Mouse (Mus musculus) forebrain, embryonic 10.5 days (tissue): ENCODE data around the gene Rims1. TPM values are rescaled to one million over a fixed set of nuclear protein-coding genes. Genes with fewer than 3 reads are reported as not detected.

Source experiments
- DNase-seq: peaks from one replicate; pipeline ENCODE4 v3.0.0-alpha.2; 2017; ENCODE audit warnings: low spot score; ENCODE audit errors: extremely low spot score
- H3K27ac ChIP-seq: fragments of 300-500 bp; sonication (generic); 2 replicates; pipeline ENCODE4 v1.5.1; 2016; ENCODE audit warnings: mild to moderate bottlenecking
- H3K27me3 ChIP-seq: fragments of 300-500 bp; sonication (generic); 2 replicates; pipeline ENCODE4 v1.6.1; 2016; ENCODE audit warnings: mild to moderate bottlenecking; ENCODE audit not compliant: poor library complexity, severe bottlenecking
- H3K36me3 ChIP-seq: fragments of 300-500 bp; sonication (generic); replicated peaks from 2 replicates; pipeline ENCODE4 v1.6.1; 2016; ENCODE audit warnings: mild to moderate bottlenecking, moderate library complexity
- H3K4me1 ChIP-seq: fragments of 300-500 bp; sonication (generic); 2 replicates; pipeline ENCODE4 v1.6.1; 2016
- H3K4me3 ChIP-seq: fragments of 300-500 bp; sonication (generic); 2 replicates; pipeline ENCODE4 v1.5.1; 2016; ENCODE audit warnings: mild to moderate bottlenecking, moderate library complexity
- H3K9me3 ChIP-seq: fragments of 300-500 bp; sonication (generic); 2 replicates; pipeline ENCODE4 v1.6.1; 2016; ENCODE audit warnings: mild to moderate bottlenecking, moderate library complexity
- WGBS: fragments of 180-500 bp; shearing (Covaris S2); methylation state at CpG from one replicate; pipeline ENCODE4 v1.1.7; 2016; 5-methylcytosine and 5-hydroxymethylcytosine counted together
- polyA plus RNA-seq: library from polyadenylated mRNA; unstranded; fragments of >200 nt; fragmentation: Nextera tagmentation; extraction: Ambion mirVana; gene quantifications from 2 replicates; pipeline ENCODE4 v1.2.1, GENCODE M21; 2016

Gene Rims1
- polyA plus RNA-seq, 1 experiment from 2014 or later, result 1.1 TPM

GRCm38 (mm10) chr1:22655983-22656382 is 149.8 kb downstream of the Rims1 start:
- Histone ChIP-seq H3K36me3 (no peaks in the 10 kb centered on the region), H3K4me1 (no peaks in the 10 kb centered on the region), H3K9me3 (no peaks in the 10 kb centered on the region), H3K27me3 (no peaks in the 10 kb centered on the region), H3K27ac (no peak overlapping the region), H3K4me3 (no peak overlapping the region)
- DNase-seq, result no peak

- no peaks in the 10 kb centered on the region for H3K36me3 ChIP-seq
- H3K4me3 ChIP-seq, result no peak overlapping the region
- no peak for DNase-seq
- H3K27ac ChIP-seq, result no peak overlapping the region
- H3K27me3 ChIP-seq, result no peaks in the 10 kb centered on the region
- 89% methylated on average over 9 of the region's 9 CpGs for WGBS
- peaks cover 1% of the 10 kb centered on the region for H3K4me1 ChIP-seq
- H3K9me3 ChIP-seq, result no peaks in the 10 kb centered on the region
These were observed 150.9 kb downstream of the Rims1 start for GRCm38 (mm10) chr1:22654903-22655302.

- no peaks in the 10 kb centered on the region for H3K9me3 ChIP-seq
- no peak overlapping the region for H3K4me3 ChIP-seq
- DNase-seq, result no peak
- peaks cover 6% of the 10 kb centered on the region for H3K4me1 ChIP-seq
- H3K27me3 ChIP-seq, result no peaks in the 10 kb centered on the region
- no peak overlapping the region for H3K27ac ChIP-seq
- WGBS, result 78% methylated on average over 7 of the region's 7 CpGs
- no peaks in the 10 kb centered on the region for H3K36me3 ChIP-seq
These were observed 155.2 kb downstream of the Rims1 start for GRCm38 (mm10) chr1:22650588-22650987.

- Histone ChIP-seq H3K4me3 (no peak overlapping the region), H3K4me1 (peaks cover 6% of the 10 kb centered on the region), H3K9me3 (no peaks in the 10 kb centered on the region), H3K36me3 (no peaks in the 10 kb centered on the region), H3K27me3 (no peaks in the 10 kb centered on the region), H3K27ac (no peak overlapping the region)
- no peak for DNase-seq
- WGBS, result 79% methylated on average over 1 of the region's 1 CpGs
These were observed 156.4 kb downstream of the Rims1 start for GRCm38 (mm10) chr1:22649432-22649831.

GRCm38 (mm10) chr1:22645257-22645656 is 160.5 kb downstream of the Rims1 start:
- no peak for DNase-seq
- Histone ChIP-seq H3K27me3 (no peaks in the 10 kb centered on the region), H3K4me1 (peaks cover 6% of the 10 kb centered on the region), H3K9me3 (no peaks in the 10 kb centered on the region), H3K4me3 (no peak overlapping the region), H3K27ac (no peak overlapping the region), H3K36me3 (no peaks in the 10 kb centered on the region)
- WGBS, result 48% methylated on average over 2 of the region's 2 CpGs

GRCm38 (mm10) chr1:22640568-22640967 is 165.2 kb downstream of the Rims1 start:
- no peak overlapping the region for H3K4me3 ChIP-seq
- H3K36me3 ChIP-seq, result no peaks in the 10 kb centered on the region
- DNase-seq, result no peak
- H3K9me3 ChIP-seq, result no peaks in the 10 kb centered on the region
- H3K27me3 ChIP-seq, result no peaks in the 10 kb centered on the region
- 94% methylated on average over 5 of the region's 5 CpGs for WGBS
- H3K4me1 ChIP-seq, result no peaks in the 10 kb centered on the region
- H3K27ac ChIP-seq, result no peak overlapping the region

- 86% methylated on average over 3 of the region's 3 CpGs for WGBS
- Histone ChIP-seq H3K9me3 (no peaks in the 10 kb centered on the region), H3K36me3 (no peaks in the 10 kb centered on the region), H3K4me1 (no peaks in the 10 kb centered on the region), H3K27me3 (no peaks in the 10 kb centered on the region), H3K4me3 (no peak overlapping the region), H3K27ac (no peak overlapping the region)
- DNase-seq, result no peak
These were observed 166.1 kb downstream of the Rims1 start for GRCm38 (mm10) chr1:22639702-22640101.

- H3K4me1 ChIP-seq, result 0 out of 2 replicates have a peak, but pooled peaks cover 3% of the 10 kb centered on the region
- H3K27ac ChIP-seq, result no peak overlapping the region
- no peak overlapping the region for H3K4me3 ChIP-seq
- H3K36me3 ChIP-seq, result no peaks in the 10 kb centered on the region
- H3K27me3 ChIP-seq, result no peaks in the 10 kb centered on the region
- WGBS, result 91% methylated on average over 2 of the region's 2 CpGs
- H3K9me3 ChIP-seq, result no peaks in the 10 kb centered on the region
- no peak for DNase-seq
These were observed 171.9 kb downstream of the Rims1 start for GRCm38 (mm10) chr1:22633871-22634270.

GRCm38 (mm10) chr1:22632551-22632950 is 173.2 kb downstream of the Rims1 start:
- DNase-seq, result no peak
- Histone ChIP-seq H3K9me3 (no peaks in the 10 kb centered on the region), H3K27me3 (no peaks in the 10 kb centered on the region), H3K4me1 (0 out of 2 replicates have a peak, but pooled peaks cover 3% of the 10 kb centered on the region), H3K27ac (no peak overlapping the region), H3K36me3 (no peaks in the 10 kb centered on the region), H3K4me3 (no peak overlapping the region)
- WGBS, result 88% methylated on average over 7 of the region's 7 CpGs

- Histone ChIP-seq H3K9me3 (no peaks in the 10 kb centered on the region), H3K27me3 (no peaks in the 10 kb centered on the region), H3K36me3 (no peaks in the 10 kb centered on the region), H3K4me3 (no peak overlapping the region), H3K4me1 (0 out of 2 replicates have a peak, but pooled peaks cover 3% of the 10 kb centered on the region), H3K27ac (no peak overlapping the region)
- WGBS, result 85% methylated on average over 6 of the region's 6 CpGs
- DNase-seq, result no peak
These were observed 173.8 kb downstream of the Rims1 start for GRCm38 (mm10) chr1:22631991-22632390.

GRCm38 (mm10) chr1:22629011-22629410 is 176.8 kb downstream of the Rims1 start:
- Histone ChIP-seq H3K27ac (no peak overlapping the region), H3K36me3 (no peaks in the 10 kb centered on the region), H3K4me3 (no peak overlapping the region), H3K9me3 (no peaks in the 10 kb centered on the region), H3K4me1 (0 out of 2 replicates have a peak, but pooled peaks cover 3% of the 10 kb centered on the region), H3K27me3 (no peaks in the 10 kb centered on the region)
- WGBS, result 80% methylated on average over 8 of the region's 8 CpGs
- no peak for DNase-seq

GRCm38 (mm10) chr1:22627013-22627412 is 178.8 kb downstream of the Rims1 start:
- no peaks in the 10 kb centered on the region for H3K36me3 ChIP-seq
- H3K4me3 ChIP-seq, result no peak overlapping the region
- H3K27me3 ChIP-seq, result no peaks in the 10 kb centered on the region
- DNase-seq, result no peak
- 65% methylated on average over 5 of the region's 5 CpGs for WGBS
- H3K4me1 ChIP-seq, result 0 out of 2 replicates have a peak, but pooled peaks cover 3% of the 10 kb centered on the region
- no peak overlapping the region for H3K27ac ChIP-seq
- no peaks in the 10 kb centered on the region for H3K9me3 ChIP-seq

GRCm38 (mm10) chr1:22626295-22626694 is 179.5 kb downstream of the Rims1 start:
- no peak for DNase-seq
- Histone ChIP-seq H3K4me1 (0 out of 2 replicates have a peak, but pooled peaks cover 3% of the 10 kb centered on the region), H3K27me3 (no peaks in the 10 kb centered on the region), H3K27ac (no peak overlapping the region), H3K4me3 (no peak overlapping the region), H3K9me3 (no peaks in the 10 kb centered on the region), H3K36me3 (no peaks in the 10 kb centered on the region)
- 71% methylated on average over 3 of the region's 3 CpGs for WGBS

- Histone ChIP-seq H3K27me3 (no peaks in the 10 kb centered on the region), H3K27ac (no peak overlapping the region), H3K36me3 (no peaks in the 10 kb centered on the region), H3K4me3 (no peak overlapping the region), H3K4me1 (no peaks in the 10 kb centered on the region), H3K9me3 (peaks cover 7% of the 10 kb centered on the region; the same call in 1 of the 2 replicates)
- DNase-seq, result no peak
- 71% methylated on average over 8 of the region's 8 CpGs for WGBS
These were observed 185.0 kb downstream of the Rims1 start for GRCm38 (mm10) chr1:22620827-22621226.
